Mouse (Mus musculus): ENCODE measurements around the gene Ap1ar. TPM values are rescaled to one million over a fixed set of nuclear protein-coding genes. Genes with fewer than 3 reads are reported as not detected.
"Not testable (repeated sequence)": the region's sequence is repeated elsewhere in the genome, so short reads cannot be mapped to it uniquely, and the experiment has no call there.

Ap1ar gene
- total RNA-seq, 2 experiments from 2014 or later: 11.9 to 31.9 TPM

GRCm38 (mm10) chr3:127805071-127805470 lies 32.3 kb downstream of the Ap1ar start:
- no peak for ATAC-seq (replicated peaks; ENCODE audit: low FRiP score, poor library complexity, severe bottlenecking)

- no peak for ATAC-seq (replicated peaks; ENCODE audit: low FRiP score, poor library complexity, severe bottlenecking)
Measured at GRCm38 (mm10) chr3:127804439-127804838, 32.9 kb downstream of the Ap1ar start.

- ATAC-seq (replicated peaks; ENCODE audit: low FRiP score, poor library complexity, severe bottlenecking): no peak
Measured at GRCm38 (mm10) chr3:127802814-127803213, 34.5 kb downstream of the Ap1ar start.

- ATAC-seq (replicated peaks; ENCODE audit: low FRiP score, poor library complexity, severe bottlenecking): no peak
Measured at GRCm38 (mm10) chr3:127801162-127801561, 36.2 kb downstream of the Ap1ar start.

- ATAC-seq (replicated peaks; ENCODE audit: low FRiP score, poor library complexity, severe bottlenecking): no peak
Measured at GRCm38 (mm10) chr3:127796271-127796670, 41.1 kb downstream of the Ap1ar start.

GRCm38 (mm10) chr3:127795762-127796161 lies 41.6 kb downstream of the Ap1ar start:
- ATAC-seq (replicated peaks; ENCODE audit: low FRiP score, poor library complexity, severe bottlenecking): no peak

- ATAC-seq (replicated peaks; ENCODE audit: low FRiP score, poor library complexity, severe bottlenecking): no peak
Measured at GRCm38 (mm10) chr3:127793022-127793421, 44.3 kb downstream of the Ap1ar start.

GRCm38 (mm10) chr3:127791595-127792561 lies 45.4 kb downstream of the Ap1ar start:
- peak; percentile 86 for ATAC-seq (replicated peaks; ENCODE audit: low FRiP score, poor library complexity, severe bottlenecking)

- peak; percentile 22 for ATAC-seq (replicated peaks; ENCODE audit: low FRiP score, poor library complexity, severe bottlenecking)
Measured at GRCm38 (mm10) chr3:127791056-127791483, 46.3 kb downstream of the Ap1ar start.

- ATAC-seq (replicated peaks; ENCODE audit: low FRiP score, poor library complexity, severe bottlenecking): peak; percentile 22; the same call in 1 of the 2 replicates
Measured at GRCm38 (mm10) chr3:127790234-127791055, 46.9 kb downstream of the Ap1ar start.

- ATAC-seq (replicated peaks; ENCODE audit: low FRiP score, poor library complexity, severe bottlenecking): peak; percentile 67
Measured at GRCm38 (mm10) chr3:127789500-127790191, 47.7 kb downstream of the Ap1ar start, which contains the start of gene Tifa. TSS of gene Tifa (plus strand) at chr3:127789805.

GRCm38 (mm10) chr3:127788919-127789318 lies 48.4 kb downstream of the Ap1ar start:
- no peak for ATAC-seq (replicated peaks; ENCODE audit: low FRiP score, poor library complexity, severe bottlenecking)

GRCm38 (mm10) chr3:127788038-127788437 lies 49.3 kb downstream of the Ap1ar start:
- no peak for ATAC-seq (replicated peaks; ENCODE audit: low FRiP score, poor library complexity, severe bottlenecking)

- ATAC-seq (replicated peaks; ENCODE audit: low FRiP score, poor library complexity, severe bottlenecking): no peak
Measured at GRCm38 (mm10) chr3:127787032-127787431, 50.3 kb downstream of the Ap1ar start.

- ATAC-seq (replicated peaks; ENCODE audit: low FRiP score, poor library complexity, severe bottlenecking): not testable (repeated sequence)
Measured at GRCm38 (mm10) chr3:127783680-127784079, 53.6 kb downstream of the Ap1ar start.

GRCm38 (mm10) chr3:127782921-127783320 lies 54.4 kb downstream of the Ap1ar start:
- no peak for ATAC-seq (replicated peaks; ENCODE audit: low FRiP score, poor library complexity, severe bottlenecking)

GRCm38 (mm10) chr3:127780921-127781320 lies 56.4 kb downstream of the Ap1ar start:
- ATAC-seq (replicated peaks; ENCODE audit: low FRiP score, poor library complexity, severe bottlenecking): no peak

- ATAC-seq (replicated peaks; ENCODE audit: low FRiP score, poor library complexity, severe bottlenecking): peak; percentile 100
Measured at GRCm38 (mm10) chr3:127780021-127780644, 57.2 kb downstream of the Ap1ar start, which contains the start of gene Alpk1. TSS of gene Alpk1 (minus strand) at chr3:127780527.

GRCm38 (mm10) chr3:127769146-127769545 lies 68.2 kb downstream of the Ap1ar start:
- ATAC-seq (replicated peaks; ENCODE audit: low FRiP score, poor library complexity, severe bottlenecking): no peak

All from erythroblast, adult 5-6 weeks (primary cell).